Mouse (Mus musculus) spleen, adult 18-20 months (tissue): ENCODE results near the gene Rbm28.

Experiments used
- DNase-seq, 2 experiments: peaks; one replicate each; pipeline ENCODE4 v3.0.0; 2022; ENCODE audit warnings: mixed read lengths in 2 of 2

Rbm28 gene

DNA sequence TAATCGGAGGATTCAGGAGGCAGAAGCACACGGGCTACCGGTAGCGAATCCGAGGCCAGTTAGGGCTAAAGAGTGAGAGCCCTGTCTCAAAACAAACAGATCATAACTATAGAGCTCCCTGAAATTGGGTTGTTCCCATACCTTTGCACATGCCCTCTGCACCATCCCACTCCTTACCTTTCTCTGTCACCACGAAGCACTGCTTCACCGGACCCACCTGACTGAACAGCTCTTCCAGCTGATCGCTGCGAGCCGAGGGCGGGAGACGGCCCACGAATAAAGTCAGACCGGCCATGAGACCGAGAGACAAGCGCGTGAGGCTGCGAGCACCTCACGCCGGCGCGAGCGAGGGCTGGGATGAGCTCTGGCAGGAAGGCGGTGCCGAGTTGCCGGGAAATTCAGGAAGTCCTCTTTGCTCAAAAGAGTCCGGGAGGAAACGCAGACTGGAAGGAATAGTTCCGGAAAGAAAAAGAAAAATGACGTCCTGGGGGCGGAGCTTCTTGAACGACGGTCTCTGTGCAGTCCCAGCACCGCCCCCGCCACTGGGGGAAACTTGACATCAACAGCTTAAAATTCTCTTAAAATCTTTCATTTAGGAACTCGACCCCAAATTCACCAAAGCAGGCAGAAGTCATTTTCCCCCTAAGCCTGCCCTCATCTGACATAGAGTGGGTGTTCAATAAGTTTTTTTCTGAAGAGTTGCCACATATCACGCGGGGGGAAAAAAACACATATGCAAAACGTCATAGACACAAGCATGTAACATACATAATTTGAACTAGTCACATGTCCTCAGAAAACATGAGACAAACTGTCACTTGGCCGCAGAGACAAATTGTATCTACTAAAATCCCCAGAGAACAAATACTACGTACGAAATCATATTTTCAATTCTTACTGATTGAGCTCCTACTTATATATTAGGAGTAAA, at the start of gene Rbm28:
Gene Rbm28, minus strand, starts transcription at position 693 of the 931 bp plus-strand sequence.
- peak; percentile 70 to 83 for DNase-seq

DNA sequence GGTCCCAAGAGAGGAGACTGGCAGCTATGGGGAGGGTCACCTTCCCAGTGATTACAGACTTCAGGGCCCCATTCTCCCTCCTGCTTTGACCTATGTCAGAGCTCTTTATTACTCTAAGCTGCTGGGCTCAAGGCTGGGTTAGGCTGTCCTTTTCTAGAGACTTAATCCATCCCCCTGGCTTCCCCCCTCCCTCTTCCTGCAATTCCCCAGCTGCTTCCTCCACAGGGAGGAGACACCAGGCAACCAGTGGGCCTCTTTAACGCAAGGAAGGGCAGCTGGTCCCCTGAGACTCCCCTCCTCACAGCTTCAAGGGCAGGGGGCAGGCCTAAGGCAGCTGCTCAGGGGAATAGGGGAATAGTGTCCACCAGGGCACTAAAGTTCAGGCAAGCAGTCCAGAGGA, 49.4 kb upstream of the Rbm28 start:
- no peak for DNase-seq

DNA sequence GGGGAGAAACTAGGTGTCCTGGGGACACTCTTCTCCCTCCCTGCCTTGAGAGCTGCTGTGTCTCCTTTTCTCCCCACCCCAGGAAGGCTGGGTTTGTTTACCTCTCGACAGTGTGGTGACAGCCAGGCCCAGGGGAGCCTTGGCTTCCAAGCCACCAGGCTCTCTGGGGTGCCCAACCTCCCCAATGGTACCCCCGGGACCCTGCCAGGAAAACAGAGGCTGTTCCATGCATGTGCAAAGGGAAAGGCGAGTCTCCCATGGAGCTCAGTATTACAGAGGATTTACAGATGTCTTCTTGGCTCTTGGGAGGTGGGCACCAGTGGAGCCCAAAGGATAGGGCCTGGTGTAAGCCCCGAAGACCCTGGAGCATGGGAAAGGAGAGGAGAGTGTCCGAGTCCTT, 48.6 kb upstream of the Rbm28 start:
- DNase-seq: no peak

DNA sequence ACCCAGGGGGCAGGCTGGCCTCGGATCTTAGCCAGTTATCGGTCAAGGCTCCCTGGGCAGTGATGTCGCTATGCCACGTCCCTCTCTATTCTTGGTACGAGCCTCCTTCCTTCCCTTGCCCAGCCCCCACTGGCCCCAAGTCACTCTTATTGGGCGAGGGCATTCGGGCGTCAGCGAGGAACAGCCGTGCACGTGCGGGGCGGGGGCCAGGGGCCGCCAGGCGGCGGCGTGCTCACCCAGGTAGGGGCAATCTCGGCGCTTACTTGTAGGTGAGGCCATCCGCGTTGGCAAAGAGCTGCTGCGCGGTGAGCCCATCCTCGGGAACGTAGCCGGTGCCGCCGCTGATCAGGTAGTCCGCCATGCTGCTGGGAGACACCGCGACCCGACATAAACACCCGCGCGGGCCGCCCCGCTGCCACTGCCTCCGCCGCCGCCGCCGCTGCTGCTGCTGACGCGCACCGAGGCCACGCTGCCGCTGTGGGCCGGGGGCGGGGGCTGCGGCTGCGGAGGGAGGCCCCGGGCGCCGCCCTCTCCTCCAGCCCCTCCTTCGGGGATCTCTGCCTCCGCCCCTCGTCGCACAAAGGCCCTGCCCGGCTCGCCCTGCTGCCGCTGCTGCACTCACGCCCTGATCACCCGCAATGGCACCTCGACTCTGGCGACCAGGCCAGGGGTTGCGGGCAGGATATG, 47.1 kb upstream of the Rbm28 start:
- peak; percentile 79 for DNase-seq

DNA sequence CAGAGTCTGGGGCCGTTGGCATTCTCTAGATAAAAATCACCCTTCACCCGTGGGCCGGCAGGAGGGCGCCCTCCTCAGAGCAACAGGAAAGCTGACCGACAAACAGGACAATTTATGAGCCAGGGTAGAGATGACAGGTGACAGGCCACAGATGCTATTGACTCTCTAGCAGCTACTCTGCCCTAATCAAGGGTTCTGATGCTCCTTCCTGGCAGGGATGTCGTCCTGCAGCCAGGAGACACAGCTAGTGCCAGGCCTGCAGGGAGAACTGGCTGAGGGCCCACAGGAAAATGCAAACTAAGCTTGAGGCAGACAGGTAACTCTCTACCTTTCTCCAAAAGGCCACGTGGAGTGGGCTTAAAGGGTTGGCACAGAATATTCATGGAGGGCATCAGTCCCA, 46.3 kb upstream of the Rbm28 start:
- DNase-seq: no peak

DNA sequence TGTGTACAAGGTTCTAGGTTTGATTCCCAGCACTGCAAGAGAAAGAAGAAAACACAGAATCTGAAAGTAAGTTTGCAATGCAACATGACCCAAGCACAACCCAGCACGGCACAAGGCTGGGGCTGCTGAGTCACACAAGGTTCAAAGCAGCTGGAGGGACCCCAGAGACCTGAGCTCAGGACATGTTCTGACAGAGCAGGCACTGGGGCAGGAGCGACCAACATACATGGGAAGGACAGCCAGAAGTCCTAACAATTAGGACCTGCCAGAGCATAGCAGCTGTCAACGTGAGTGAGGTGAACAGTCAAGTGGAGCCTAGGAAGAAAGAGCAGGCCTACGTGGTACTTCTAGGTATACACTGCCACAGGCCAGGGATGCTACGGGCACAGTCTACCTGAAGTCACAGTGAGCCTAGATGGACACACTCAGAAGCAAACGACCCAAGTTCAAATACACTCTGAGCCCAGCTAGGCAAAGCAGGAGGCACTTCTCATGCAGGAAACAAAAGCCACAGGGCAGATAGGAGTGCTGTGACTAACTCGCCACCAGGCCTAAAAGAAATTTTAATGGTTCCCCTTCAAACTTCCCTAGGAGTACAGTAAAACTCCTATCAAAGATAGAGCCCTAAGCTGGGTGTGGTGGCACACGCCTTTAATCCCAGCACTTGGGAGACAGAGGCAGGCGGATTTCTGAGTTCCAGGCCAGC, 45.6 kb upstream of the Rbm28 start:
- DNase-seq: no peak

DNA sequence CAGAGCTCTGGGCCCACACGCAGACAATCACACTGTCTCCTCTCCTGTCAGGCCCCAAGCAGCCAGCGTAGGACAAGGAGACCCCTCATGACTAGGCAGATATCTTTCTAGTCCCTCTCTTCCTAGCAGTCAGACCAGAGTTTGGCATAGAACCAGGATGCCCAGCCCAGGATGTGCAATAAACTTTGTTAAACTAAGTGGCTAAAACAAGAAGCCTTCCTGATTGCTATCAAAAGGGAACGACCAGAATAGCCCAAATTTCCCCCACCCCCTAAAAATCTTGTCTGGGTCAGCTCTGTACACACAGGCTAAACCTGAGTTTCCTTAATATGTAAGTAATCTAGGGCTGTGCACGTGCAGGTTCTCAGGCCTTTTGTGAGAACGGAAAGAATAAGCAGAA, 43.4 kb upstream of the Rbm28 start:
- no peak for DNase-seq

DNA sequence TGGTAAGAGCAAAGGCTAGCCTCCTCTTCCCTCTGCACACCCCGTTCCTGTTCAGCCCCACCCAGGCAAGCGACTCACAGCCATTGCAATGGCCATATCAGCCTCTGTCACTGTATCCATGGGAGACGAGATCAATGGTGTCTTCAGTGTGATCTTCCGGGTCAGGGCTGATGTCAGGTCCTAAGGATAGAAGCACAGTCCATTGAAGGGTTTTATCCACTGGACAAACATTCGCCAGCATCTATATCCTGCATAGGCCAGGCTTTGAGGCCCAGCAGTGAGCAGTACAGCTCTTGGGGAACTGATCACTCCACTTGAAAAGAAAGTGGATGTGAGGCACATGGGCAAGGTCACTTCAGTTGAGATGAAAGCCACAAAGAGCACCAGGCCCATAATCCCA, 42.2 kb upstream of the Rbm28 start:
- DNase-seq: no peak

DNA sequence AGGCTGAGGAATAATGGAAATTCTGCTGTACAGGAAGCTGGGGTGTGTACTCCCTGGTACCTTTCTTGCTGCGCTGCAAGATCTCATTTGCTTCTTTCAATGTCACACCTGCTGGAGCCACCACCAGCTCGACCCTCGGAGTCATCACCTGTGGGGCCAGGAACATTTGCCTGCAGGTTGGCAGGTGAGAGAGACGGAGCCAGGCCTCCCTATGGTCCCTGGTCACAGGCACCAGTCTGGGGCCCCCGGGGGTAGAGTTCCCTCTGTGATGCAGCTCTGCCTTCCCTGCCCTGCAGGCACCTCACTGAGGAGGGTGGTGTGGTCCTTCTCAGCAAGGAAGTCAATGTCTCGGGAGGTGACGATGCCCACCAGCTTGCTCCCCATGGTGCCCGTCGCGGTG, 41.2 kb upstream of the Rbm28 start:
- no peak for DNase-seq

DNA sequence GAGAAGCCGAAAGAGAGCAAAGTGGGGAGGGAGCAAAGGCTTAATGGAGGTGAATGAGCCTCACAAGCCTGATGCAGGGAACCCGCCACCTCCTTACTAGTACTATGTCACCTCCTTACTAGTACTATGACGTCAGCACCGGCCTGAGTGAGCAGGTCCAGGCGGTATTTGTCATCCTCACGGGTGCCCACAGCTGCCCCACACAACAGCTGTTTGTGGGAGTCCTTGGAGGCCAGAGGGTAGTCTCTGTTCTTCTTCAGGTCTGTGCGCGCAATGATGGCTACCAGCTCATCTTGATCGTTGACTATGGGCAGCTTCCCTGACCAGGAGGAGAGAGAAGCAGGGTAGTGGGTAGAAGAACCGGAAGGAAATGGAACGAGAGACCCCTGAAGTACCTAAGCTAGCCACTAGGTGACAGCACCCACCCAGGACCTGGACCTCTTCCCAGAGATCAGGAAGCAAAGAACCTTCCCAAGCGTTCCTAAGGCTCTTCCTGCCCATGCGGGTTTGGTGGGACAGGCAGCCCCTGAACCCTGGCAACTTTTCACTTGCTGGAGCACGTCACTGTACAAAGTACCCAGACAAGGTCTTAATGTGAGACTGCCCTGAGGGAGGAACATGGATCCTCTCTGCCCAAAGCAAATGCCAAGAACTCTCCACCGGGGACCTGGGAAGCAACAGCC, 40.3 kb upstream of the Rbm28 start:
- DNase-seq: peak in 1 of 2 experiments; percentile 52

DNA sequence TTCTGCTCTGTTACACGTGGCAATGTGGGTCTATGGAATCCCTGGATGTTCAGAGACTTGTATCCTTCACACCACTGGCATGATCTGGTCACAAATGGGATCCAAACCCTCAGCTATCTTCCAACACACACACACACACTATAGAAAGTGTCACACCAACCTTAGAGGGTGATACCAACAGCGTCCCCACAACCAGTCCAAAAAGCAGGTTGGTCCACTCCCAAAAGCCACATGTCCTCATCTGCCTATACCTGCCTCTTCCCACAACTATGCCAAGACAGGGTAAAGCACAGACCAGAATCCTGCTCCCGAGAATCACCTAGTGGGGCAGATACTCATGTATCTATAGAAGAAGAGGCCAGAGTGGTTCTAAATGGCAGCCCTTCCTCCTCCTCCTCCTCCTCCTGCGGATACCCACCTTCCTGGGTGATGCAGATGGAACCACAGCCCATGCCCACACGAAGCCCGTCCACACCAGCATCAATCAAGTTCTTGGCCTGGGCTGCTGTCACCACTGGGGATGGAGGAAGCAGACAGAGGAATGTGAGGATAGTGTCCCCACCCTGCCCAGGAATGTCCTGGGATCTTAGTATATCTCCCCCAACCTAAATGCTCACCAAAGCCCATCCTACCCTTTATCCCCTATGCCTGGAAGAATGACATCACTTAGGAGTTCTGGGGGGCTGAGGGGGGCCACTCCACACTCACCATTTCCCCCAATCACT, 39.2 kb upstream of the Rbm28 start:
- DNase-seq: no peak

DNA sequence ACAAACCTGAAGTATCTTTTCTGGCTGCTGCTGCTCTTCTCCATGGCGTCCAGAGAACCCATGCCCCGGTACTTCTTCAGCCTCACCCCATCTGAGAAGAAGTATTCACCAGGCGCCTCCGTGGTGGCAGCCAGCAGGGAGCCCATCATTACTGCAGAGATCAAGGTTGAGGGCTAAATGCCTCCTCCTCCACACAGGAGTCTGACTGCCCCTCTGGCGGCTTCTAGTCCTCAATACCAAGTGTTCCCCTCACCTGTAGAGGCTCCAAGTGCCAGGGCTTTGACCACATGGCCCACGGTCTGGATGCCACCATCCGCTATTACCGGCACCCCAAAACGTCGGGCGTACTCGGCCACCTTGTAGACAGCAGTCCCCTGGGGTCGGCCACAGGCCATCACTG, 38.3 kb upstream of the Rbm28 start:
- DNase-seq: no peak

DNA sequence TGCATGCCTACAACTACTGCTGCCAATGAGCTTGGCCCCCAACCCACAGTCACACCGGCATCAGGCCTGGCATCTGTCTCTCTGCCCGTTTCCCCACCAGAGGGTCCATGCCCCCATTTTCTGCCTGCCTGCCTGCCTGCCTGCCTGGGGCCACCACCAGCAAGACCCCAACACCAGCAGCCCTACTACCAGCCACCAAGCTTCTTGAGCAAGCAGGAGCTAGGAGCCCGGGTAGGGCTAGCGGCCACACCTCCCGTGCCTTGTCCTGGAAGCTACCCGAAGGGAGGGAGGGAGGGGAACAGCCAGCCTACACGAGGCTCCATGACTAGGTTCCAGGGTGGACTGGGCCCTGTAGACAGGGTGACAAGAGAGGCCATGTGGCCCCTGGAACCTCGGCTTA, 37.2 kb upstream of the Rbm28 start:
- DNase-seq: no peak

DNA sequence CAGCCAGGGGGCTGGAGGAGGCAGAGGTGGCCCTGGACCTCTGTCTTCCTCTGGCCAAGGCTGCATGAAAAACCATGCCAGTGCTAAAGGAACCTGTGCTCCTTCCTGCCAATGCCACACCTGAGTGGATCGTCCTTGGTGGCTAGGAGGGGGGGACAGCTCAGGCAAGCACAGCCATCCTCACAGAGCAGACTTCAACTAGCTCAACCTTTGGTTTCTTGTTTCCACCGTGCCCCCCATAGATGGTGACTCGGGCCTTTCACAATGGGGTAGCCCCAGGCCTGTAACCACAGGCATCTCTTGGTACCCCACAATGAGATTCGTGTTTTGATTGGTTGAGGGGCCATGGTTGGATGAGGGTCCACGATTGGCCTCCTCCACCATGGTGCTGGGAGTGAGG, 36.5 kb upstream of the Rbm28 start:
- DNase-seq: no peak

DNA sequence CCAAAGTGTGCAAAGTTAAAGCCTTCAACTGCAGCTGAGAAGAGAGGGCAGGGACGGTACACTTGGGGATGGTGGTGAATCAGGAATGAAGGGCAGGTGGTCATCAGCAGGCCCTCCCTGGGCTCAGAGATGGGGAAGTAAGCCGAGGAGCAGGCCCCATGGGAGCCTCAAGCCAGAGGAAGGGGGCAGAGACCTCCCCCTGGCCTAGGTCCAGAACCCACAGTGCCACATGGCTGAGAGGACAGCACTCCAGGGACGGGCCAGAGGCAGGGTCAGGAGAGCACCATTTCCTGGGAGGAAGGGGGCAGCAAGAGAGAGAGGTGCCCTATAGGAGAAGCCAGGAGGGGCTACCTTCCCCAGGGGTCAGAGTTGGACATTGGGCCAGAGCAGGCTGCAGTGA, 35.7 kb upstream of the Rbm28 start:
- no peak for DNase-seq

DNA sequence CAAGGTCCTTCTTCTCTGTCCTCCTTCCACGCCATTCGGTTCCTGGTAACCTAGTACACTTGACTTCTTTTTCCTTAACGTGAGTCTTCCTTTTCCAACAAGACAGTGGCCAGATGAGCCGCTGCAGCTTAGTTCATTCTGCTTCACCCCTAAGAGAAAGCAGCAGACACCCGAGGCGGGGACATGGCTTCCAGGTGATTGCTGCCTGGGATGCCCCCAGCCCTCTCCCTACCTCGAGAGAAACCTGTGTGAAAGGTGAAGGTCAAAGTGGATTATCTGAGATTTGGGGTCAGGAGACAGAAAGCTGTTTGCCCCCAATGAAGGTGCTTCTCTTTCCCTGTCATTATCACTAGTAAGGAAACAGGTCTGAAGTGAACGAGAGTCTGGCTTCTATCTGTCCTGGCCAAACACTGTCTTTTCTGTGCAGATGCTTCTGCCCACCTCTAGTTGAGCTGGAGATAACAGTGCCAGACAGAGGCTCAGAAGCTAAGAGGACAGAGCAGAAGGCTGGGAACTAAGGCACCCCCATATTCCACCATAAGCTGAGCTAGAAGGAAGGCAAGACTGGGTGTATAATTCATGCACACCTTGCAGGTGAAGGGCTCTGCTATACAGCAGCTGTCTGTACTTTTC, 34.5 kb upstream of the Rbm28 start:
- no peak for DNase-seq

DNA sequence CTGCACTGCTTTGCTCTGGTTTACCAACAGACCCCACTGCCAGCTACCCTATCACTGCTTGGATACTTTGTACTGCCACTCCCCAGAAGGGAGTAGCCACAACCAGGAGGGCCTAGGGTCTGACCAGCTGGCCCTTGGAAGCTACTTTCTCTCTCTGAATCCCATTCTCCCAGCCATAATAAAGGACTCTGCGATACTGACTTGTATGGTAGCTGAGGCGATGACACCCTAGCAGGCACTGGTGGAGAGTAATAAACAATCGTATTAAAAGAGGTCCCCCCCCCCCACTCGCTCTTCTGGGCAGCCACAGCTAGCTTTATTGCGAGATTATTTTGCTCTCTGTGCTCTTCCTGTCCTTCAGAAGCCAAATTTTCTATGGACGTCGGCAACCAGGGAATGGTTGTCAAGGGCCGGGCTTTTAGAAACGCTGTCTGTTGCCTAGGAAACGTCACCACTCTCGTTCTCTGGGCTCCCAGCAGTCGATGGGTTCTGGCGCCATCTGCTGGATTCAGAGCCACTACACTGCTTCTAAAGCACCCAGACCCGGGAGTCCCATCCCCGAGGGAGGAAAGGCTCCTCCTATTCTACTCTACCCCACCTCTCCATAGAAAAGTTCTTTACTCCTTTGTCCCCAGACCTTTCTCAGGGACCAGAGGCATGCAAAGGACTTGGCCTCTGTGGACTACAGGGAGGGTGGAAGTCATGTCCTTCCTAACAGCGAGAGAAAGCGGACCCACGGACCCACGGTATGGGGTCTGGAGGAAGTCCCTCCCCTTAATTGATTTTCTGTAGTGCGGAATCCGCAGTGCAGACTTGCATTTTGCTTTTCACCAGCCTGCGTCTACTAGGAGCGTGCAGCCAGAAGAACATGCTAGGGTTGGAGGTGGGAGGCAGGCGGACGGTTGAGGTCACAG, 33.8 kb upstream of the Rbm28 start:
- peak; percentile 60 to 76 for DNase-seq

DNA sequence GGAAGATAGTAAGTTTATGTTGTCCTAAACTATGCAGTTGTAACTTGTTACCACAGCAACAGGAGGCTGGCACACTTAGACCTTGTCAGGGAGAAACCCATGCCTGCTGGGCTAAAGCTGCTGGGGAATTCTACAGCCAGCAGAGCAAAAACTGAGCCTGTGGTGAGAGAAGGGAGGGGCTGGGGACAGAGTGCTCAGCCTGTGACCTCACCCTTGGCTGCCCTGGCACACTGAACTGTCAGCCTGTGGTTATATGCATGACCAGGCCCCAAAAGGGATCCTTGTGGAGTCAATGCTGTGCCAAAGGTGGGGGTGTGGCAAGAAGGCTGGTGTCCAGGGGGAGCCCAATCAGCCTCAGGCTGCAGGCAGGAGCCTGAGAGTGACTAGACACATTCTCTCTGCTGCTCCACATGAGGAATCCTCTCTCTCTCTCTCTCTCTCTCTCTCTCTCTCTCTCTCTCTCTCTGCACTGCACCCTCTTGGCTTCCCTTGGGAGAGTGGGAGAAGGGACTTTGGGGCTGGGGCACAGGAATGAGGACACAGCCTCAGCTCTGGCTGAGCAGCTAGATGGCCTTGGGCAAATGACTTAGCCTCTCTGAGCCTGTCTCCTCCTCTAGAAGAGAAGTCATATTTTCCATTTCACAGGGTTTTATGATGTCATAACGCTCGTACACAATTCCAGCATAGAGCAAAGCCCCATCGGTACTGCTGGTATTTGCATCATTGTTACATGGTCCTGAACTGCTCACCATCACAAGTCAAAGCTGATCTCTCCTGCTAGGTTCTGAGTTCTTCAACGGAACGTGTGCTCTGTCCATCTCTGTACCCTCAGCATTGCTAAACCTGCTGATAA, 31.3 kb upstream of the Rbm28 start:
- no peak for DNase-seq

DNA sequence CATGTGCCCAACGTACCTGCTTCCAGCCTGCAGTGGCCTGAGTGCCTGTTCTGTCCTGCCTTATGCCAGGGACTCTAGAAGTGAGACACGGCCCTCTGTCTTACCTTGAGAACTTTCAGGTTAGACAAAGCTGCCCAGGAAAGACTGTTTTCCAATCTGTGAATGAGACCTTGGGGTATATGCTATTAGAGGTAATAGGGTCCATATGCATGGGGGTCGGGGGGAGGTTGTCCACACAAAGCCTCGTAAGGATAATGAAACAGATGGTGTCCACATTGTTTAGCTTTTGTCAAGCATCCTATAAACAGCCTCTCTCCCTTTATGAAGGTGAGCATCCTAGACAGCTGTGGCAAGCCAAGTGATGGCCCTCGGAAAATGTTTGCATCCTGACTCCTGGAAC, 30.3 kb upstream of the Rbm28 start:
- DNase-seq: no peak
